Comparison of ENCODE assay signal across 11 mouse cellular contexts in the genomic region with DNA sequence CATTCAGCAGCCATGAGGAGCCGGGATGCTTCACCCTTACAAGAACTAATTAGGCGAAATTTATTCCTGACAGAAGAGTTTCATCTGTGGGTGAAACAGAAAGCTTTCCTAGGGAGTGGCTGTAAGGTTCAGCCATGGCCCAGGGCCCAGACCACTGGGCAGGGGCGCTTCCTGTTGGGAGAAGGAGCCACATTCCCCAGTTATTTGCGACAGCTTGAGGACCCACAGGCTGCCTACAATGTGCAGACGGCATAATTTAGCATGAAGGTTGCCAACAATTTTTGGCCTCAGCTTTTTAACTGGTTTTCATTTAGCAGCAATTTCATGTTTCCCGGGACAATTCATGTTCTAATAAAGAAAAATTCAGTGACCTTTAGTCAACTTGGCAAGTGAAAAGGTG.
DNase-seq lines count a peak whose midpoint lies in the region.
"Had no signal": no experiment of that assay in that cellular context is flagged by ENCODE, and none has a peak within 500 bp of the region (broad histone marks: within the 10 kb centered on the region; RNA-seq: fewer than 3 reads in every experiment).

No protein-coding gene starts in this region.

- peak; percentile 4 for DNase-seq in cerebellum, adult 9-10 months
- DNase-seq in cerebellum, adult 11 months: no peak
- DNase-seq in layer of hippocampus, adult 18-20 months (ENCODE audit: low spot score in 2 of 2): peak; percentile 9 to 44
- DNase-seq in layer of hippocampus, adult 11-12 months (ENCODE audit: low spot score): no peak
- peak; percentile 20 to 47 for DNase-seq in gastrocnemius, adult 8-10 months (ENCODE audit: low spot score in 2 of 2)
- peak; percentile 1 for DNase-seq in lung, postnatal 25 days (ENCODE audit: low spot score)
- no peak for DNase-seq in frontal cortex, postnatal 36 days (ENCODE audit: low spot score in 2 of 2)
- DNase-seq in B cell, adult 2 months: no peak
- DNase-seq: embryo, embryonic 11 days; liver; retina, postnatal 1 day had no signal

Comparison
In these comparisons a context has a peak if more than half of its experiments do, and no peak if none do; other contexts are left out.
1. DNase-seq: peak in cerebellum, adult 9-10 months (single experiment), layer of hippocampus, adult 18-20 months (2 of 2), gastrocnemius, adult 8-10 months (2 of 2) and lung, postnatal 25 days (single experiment); none in cerebellum, adult 11 months (single experiment), layer of hippocampus, adult 11-12 months (single experiment), frontal cortex, postnatal 36 days (0 of 2) and B cell, adult 2 months (0 of 2).